Mouse (Mus musculus) CH12.LX (cell line): ENCODE measurements around the gene St6galnac4. TPM values are rescaled to one million over a fixed set of nuclear protein-coding genes. Genes with fewer than 3 reads are reported as not detected.

Experiments used
- DNase-seq: peaks from one replicate; pipeline ENCODE4 v3.0.0-alpha.2; 2013; ENCODE audit errors: extremely low read depth
- H3K27ac ChIP-seq: 2 replicates; pipeline ENCODE4 v1.5.1; 2012; ENCODE audit warnings: low read depth, mild to moderate bottlenecking, control low read depth, moderate library complexity; ENCODE audit not compliant: insufficient read depth
- H3K27me3 ChIP-seq: replicated peaks from 2 replicates; pipeline ENCODE3; 2012; ENCODE audit warnings: inconsistent platforms
- H3K36me3 ChIP-seq, 2 experiments: replicated peaks in 1 of 2; 2 replicates each; pipeline versions ENCODE3 to v1.6.1; 2012; ENCODE audit warnings: inconsistent platforms in 1 of 2, low read length in 1 of 2, mild to moderate bottlenecking in 1 of 2, mixed read lengths in 1 of 2, moderate library complexity in 1 of 2; ENCODE audit not compliant: control insufficient read depth in 1 of 2, insufficient read depth in 1 of 2
- H3K4me1 ChIP-seq, 2 experiments: 2 replicates each; pipeline ENCODE4 v1.6.1; 2012; ENCODE audit warnings: inconsistent platforms in 1 of 2, moderate library complexity in 1 of 2; ENCODE audit not compliant: insufficient read depth in 2 of 2, control insufficient read depth in 1 of 2
- H3K4me2 ChIP-seq: 2 replicates; pipeline ENCODE4 v1.6.1; 2012; ENCODE audit warnings: low read depth, mild to moderate bottlenecking, control low read depth; ENCODE audit not compliant: poor library complexity, insufficient read depth, severe bottlenecking
- H3K4me3 ChIP-seq, 3 experiments: fragments of 150-350 bp in 1 of 3; sonication (generic) in 1 of 3; replicated peaks in 1 of 3; 2 replicates each; pipeline versions ENCODE3 to v1.5.1; 2011 to 2012; ENCODE audit warnings: low read depth in 2 of 3, low read length in 2 of 3, mild to moderate bottlenecking in 2 of 3, moderate library complexity in 2 of 3, control low read depth in 1 of 3, improper control_type of control experiment in 1 of 3, inconsistent platforms in 1 of 3, mixed read lengths in 1 of 3; ENCODE audit not compliant: poor library complexity in 1 of 3
- H3K79me2 ChIP-seq: replicated peaks from 2 replicates; pipeline ENCODE4 v1.6.1; 2012; ENCODE audit warnings: mild to moderate bottlenecking, moderate library complexity; ENCODE audit not compliant: control insufficient read depth, poor library complexity, insufficient read depth, severe bottlenecking; ENCODE audit errors: extremely low read depth
- H3K9ac ChIP-seq: 2 replicates; pipeline ENCODE4 v1.6.1; 2012; ENCODE audit warnings: low read depth, mild to moderate bottlenecking, control low read depth, moderate library complexity; ENCODE audit not compliant: insufficient read depth
- H3K9me3 ChIP-seq: replicated peaks from 2 replicates; pipeline ENCODE3; 2012; ENCODE audit warnings: low read length, inconsistent platforms, mixed read lengths
- CHD1 ChIP-seq: IDR thresholded peaks from 2 replicates; pipeline ENCODE4 v1.6.1; 2012; ENCODE audit warnings: low read depth, low read length, improper control_type of control experiment, inconsistent platforms
- CTCF ChIP-seq, 2 experiments: IDR thresholded peaks in 1 of 2; conservative IDR thresholded peaks in 1 of 2; 2 replicates each; pipeline ENCODE4 v1.5.1; 2011 to 2012; ENCODE audit warnings: low read depth in 2 of 2, low read length in 2 of 2, improper control_type of control experiment in 1 of 2, inconsistent platforms in 1 of 2, mild to moderate bottlenecking in 1 of 2, moderate library complexity in 1 of 2
- EP300 ChIP-seq: IDR thresholded peaks from 2 replicates; pipeline ENCODE4 v1.6.1; 2011; ENCODE audit warnings: low read length, improper control_type of control experiment
- ETS1 ChIP-seq: conservative IDR thresholded peaks from 2 replicates; pipeline ENCODE4 v1.6.1; 2012; ENCODE audit warnings: low read depth, mild to moderate bottlenecking, inconsistent platforms, low read length, improper control_type of control experiment, moderate library complexity
- GABPA ChIP-seq: IDR thresholded peaks from 2 replicates; pipeline ENCODE4 v1.6.1; 2012; ENCODE audit warnings: low read depth, low read length, improper control_type of control experiment, inconsistent platforms; ENCODE audit not compliant: insufficient replicate concordance
- IRF4 ChIP-seq: IDR thresholded peaks from 2 replicates; pipeline ENCODE4 v1.6.1; 2014; ENCODE audit warnings: low read depth, mild to moderate bottlenecking, inconsistent platforms, low read length, improper control_type of control experiment
- MAFK ChIP-seq: IDR thresholded peaks from 2 replicates; pipeline ENCODE4 v1.6.1; 2011; ENCODE audit warnings: low read length, improper control_type of control experiment; ENCODE audit not compliant: insufficient replicate concordance
- NELFE ChIP-seq: IDR thresholded peaks from 2 replicates; pipeline ENCODE4 v1.6.1; 2011; ENCODE audit warnings: low read depth, low read length, improper control_type of control experiment
- PAX5 ChIP-seq: IDR thresholded peaks from 2 replicates; pipeline ENCODE4 v1.6.1; 2012; ENCODE audit warnings: low read length, inconsistent platforms, mixed read lengths
- POLR2AphosphoS2 ChIP-seq: IDR thresholded peaks from 2 replicates; pipeline ENCODE4 v1.6.1; 2011; ENCODE audit warnings: low read depth, low read length, improper control_type of control experiment
- RAD21 ChIP-seq: IDR thresholded peaks from 2 replicates; pipeline ENCODE4 v1.6.1; 2011; ENCODE audit warnings: low read depth, mild to moderate bottlenecking, low read length, improper control_type of control experiment, moderate library complexity
- TCF12 ChIP-seq: IDR thresholded peaks from 2 replicates; pipeline ENCODE4 v1.6.1; 2014; ENCODE audit warnings: low read depth, mild to moderate bottlenecking, inconsistent platforms, low read length, improper control_type of control experiment
- USF2 ChIP-seq: conservative IDR thresholded peaks from 2 replicates; pipeline ENCODE4 v1.6.1; 2011; ENCODE audit warnings: low read depth, low read length, improper control_type of control experiment
- dilution Hi-C: fragments of 300-500 bp; cut with MboI; formaldehyde crosslinking; loops from 2 replicates; pipeline ENCODE4 v1.14.3; 2020; ENCODE audit warnings: low sequenced_read_pairs; ENCODE audit not compliant: extremely low pct_unique_long_range_greater_than_20kb, extremely low pct_ligation_motif_present
- in situ Hi-C: fragments of 300-500 bp; cut with MboI; formaldehyde crosslinking; loops from 3 replicates; pipeline ENCODE4 v1.14.3; 2019; ENCODE audit warnings: low sequenced_read_pairs, low pct_ligation_motif_present, low pct_unique_long_range_greater_than_20kb, mixed read lengths
- polyA plus RNA-seq: library from polyadenylated mRNA; unstranded; fragments of >175 nt; gene quantifications from 2 replicates; pipeline ENCODE4 v1.2.1, GENCODE M21; 2012; ENCODE audit warnings: low read depth; ENCODE audit not compliant: insufficient read length
- total RNA-seq, 2 experiments: library from RNA; depleted of rRNA; stranded (reverse); fragments of 300-350 nt in 1 of 2; fragments of >200 nt in 1 of 2; gene quantifications; 2 replicates each; pipeline ENCODE4 v1.2.3; 2012 to 2014

Gene St6galnac4
- total and polyA plus RNA-seq, 3 experiments: 51.9 to 81.7 (median 58.3) TPM

DNA sequence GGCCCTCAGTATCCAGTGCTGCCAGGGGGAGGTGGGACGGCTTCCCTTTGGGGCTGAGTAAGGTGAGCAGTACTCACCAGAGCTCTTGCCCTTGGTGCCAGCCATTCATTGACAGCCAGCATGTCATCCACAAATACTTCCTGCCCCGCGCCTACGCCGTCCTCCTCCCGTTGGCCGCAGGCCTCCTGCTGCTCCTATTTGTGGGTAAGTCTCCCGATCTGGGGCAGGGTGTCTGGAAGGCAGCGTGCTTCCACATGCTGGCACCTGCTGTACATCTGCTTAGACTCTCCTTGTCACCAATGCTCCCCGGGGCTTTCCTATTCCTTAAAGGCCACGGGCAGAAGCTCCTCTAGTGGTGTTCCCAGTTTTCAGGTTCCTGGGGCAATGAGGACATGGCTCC is 14.7 kb upstream of the St6galnac4 start:
- no peak overlapping the region for H3K4me3 ChIP-seq
- DNase-seq: no peak
- H3K9me3 ChIP-seq: no peaks in the 10 kb centered on the region
- peaks cover 16% of the 10 kb centered on the region for H3K79me2 ChIP-seq
- in situ Hi-C loops: loop anchor here (25.0 kb wide), 1 partner anchor 435 kb away; no protein-coding TSS in a partner anchor
- peaks cover 15 to 63% of the 10 kb centered on the region in 2 experiments for H3K36me3 ChIP-seq
- no peak overlapping the region for H3K27ac ChIP-seq
- no peaks in the 10 kb centered on the region for H3K27me3 ChIP-seq
- no peak overlapping the region for H3K9ac ChIP-seq
- H3K4me2 ChIP-seq: peak overlapping the region; percentile 97; the same call in 1 of the 2 replicates
- peaks cover 3 to 35% of the 10 kb centered on the region in 2 experiments for H3K4me1 ChIP-seq
- TF ChIP-seq EP300: no peak
- TF ChIP-seq MAFK: no peak
- TF ChIP-seq GABPA: no peak
- TF ChIP-seq CHD1: no peak
- dilution Hi-C loops: no loop called here

DNA sequence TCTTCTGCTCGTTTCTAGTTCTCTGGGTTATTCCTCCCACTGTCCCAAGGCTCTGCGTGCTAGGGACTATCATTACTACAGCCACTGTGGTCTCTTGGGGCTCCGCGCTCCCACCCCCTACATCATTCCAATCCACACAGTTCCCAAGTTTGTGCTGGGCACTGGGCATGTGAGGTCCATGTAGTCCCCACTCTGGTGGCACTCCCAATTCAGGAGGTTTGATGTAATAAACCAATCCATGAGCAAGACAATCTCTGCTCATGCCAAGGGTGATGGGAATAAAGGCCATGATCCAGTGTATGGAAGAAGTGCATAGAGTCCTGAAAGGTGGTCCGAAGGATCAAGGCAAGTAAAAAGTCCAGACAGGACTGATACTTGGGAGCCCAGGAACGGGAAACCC is 12.4 kb upstream of the St6galnac4 start, which contains the start of gene Pip5kl1:
TSS of gene Pip5kl1 (plus strand) at position 301 of the 400 bp plus-strand sequence.
- Histone ChIP-seq H3K36me3 (peaks cover 11 to 49% of the 10 kb centered on the region in 2 experiments), H3K9me3 (no peaks in the 10 kb centered on the region), H3K4me2 (no peak within 1 kb of the TSS), H3K27ac (no peak within 1 kb of the TSS), H3K4me1 (peaks cover 3 to 35% of the 10 kb centered on the region in 2 experiments), H3K9ac (no peak within 1 kb of the TSS), H3K4me3 (no peak within 1 kb of the TSS), H3K27me3 (no peaks in the 10 kb centered on the region), H3K79me2 (peaks cover 16% of the 10 kb centered on the region)
- dilution Hi-C loops: no loop called here
- no peak for DNase-seq
- in situ Hi-C loops: loop anchor here (25.0 kb wide), 1 partner anchor 437 kb away; no protein-coding TSS in a partner anchor
- TF ChIP-seq TCF12 (no peak), NELFE (no peak), CHD1 (no peak), IRF4 (no peak)

DNA sequence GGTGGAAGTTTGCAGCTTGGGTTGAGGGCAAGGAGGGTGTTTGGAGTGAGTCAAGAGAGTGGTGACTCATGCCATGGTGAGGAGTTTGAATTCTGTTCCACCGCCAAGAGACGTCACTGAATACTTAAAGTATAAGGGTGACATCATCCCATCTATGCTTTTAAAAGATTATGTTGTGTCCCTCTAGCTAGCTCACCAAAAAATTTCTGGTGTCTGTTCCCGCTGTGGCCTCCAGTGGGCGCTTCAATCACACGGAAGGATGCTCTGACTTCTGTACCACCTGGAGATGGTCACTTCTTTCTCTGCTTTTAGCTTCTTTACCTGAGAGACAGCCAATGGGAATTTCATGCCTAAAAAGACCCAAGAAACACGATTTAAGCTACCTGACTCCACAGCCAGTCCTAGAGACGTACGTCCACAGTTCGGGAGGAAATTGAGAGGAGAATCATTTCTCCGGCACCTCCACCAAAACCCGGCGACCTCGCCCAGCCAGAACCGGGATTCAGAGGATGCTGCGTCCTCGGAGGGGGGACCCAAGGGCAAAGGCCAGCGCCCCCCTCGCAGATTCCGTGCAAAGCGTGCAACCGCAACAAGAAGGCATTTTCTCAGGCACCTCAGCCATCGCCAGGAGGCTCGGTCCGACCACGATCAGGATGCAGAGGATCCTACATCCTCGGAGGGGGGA is 11.9 kb upstream of the St6galnac4 start:
- TF ChIP-seq POLR2AphosphoS2: no peak
- TF ChIP-seq PAX5: no peak
- TF ChIP-seq RAD21: peak; percentile 58
- TF ChIP-seq ETS1: no peak
- peak; percentile 82 to 85 for TF ChIP-seq CTCF (conservative IDR thresholded peaks at IDR 0.05 in 1 of 2, IDR thresholded peaks at IDR 0.05 in 1 of 2; ENCODE audit: low read depth in 2 of 2, low read length in 2 of 2)
- TF ChIP-seq USF2: no peak
- Histone ChIP-seq H3K36me3 (peaks cover 11 to 49% of the 10 kb centered on the region in 2 experiments), H3K27ac (no peak overlapping the region), H3K79me2 (peaks cover 16% of the 10 kb centered on the region), H3K4me2 (no peak overlapping the region), H3K4me1 (peaks cover 3 to 35% of the 10 kb centered on the region in 2 experiments), H3K9ac (no peak overlapping the region), H3K9me3 (no peaks in the 10 kb centered on the region), H3K27me3 (no peaks in the 10 kb centered on the region), H3K4me3 (no peak overlapping the region)
- in situ Hi-C loops (loop anchor here (5.0 to 25.0 kb wide), 2 partner anchors 37 to 438 kb away; no protein-coding TSS in a partner anchor), dilution Hi-C loops (no loop called here)
- DNase-seq: peak; percentile 54
